Mouse (Mus musculus) MEL (cell line): Measurements from ENCODE around the gene Klrd1.

Source experiments
- CTCF ChIP-seq, 3 experiments: IDR thresholded peaks in 2 of 3; conservative IDR thresholded peaks in 1 of 3; 2 replicates each; pipeline ENCODE4 v1.5.1; 2011 to 2012; ENCODE audit warnings: low read length in 3 of 3, low read depth in 2 of 3, mild to moderate bottlenecking in 2 of 3, improper control_type of control experiment in 1 of 3, inconsistent platforms in 1 of 3, mixed read lengths in 1 of 3, moderate library complexity in 1 of 3; ENCODE audit not compliant: control insufficient read depth in 1 of 3, insufficient read depth in 1 of 3, poor library complexity in 1 of 3, severe bottlenecking in 1 of 3
- E2F4 ChIP-seq: IDR thresholded peaks from 2 replicates; pipeline ENCODE4 v1.6.1; 2011; ENCODE audit warnings: low read depth, low read length, improper control_type of control experiment, borderline replicate concordance
- ELF1 ChIP-seq: IDR thresholded peaks from 2 replicates; pipeline ENCODE4 v1.6.1; 2014; ENCODE audit warnings: low read depth, mild to moderate bottlenecking, inconsistent platforms, low read length, improper control_type of control experiment, moderate library complexity
- POLR2A ChIP-seq, 2 experiments: IDR thresholded peaks; 2 replicates each; pipeline ENCODE4 v1.6.1; 2011 to 2012; ENCODE audit warnings: low read length in 2 of 2, mild to moderate bottlenecking in 2 of 2, control low read depth in 1 of 2, improper control_type of control experiment in 1 of 2, low read depth in 1 of 2, moderate library complexity in 1 of 2; ENCODE audit not compliant: control insufficient read depth in 1 of 2, insufficient read depth in 1 of 2, poor library complexity in 1 of 2
- SMC3 ChIP-seq: IDR thresholded peaks from 2 replicates; pipeline ENCODE4 v1.6.1; 2011; ENCODE audit warnings: low read depth, low read length, improper control_type of control experiment
- ZMIZ1 ChIP-seq: IDR thresholded peaks from 2 replicates; pipeline ENCODE4 v1.6.1; 2012; ENCODE audit warnings: low read depth, mild to moderate bottlenecking, inconsistent platforms, low read length, improper control_type of control experiment, moderate library complexity

- TF ChIP-seq ELF1: no peak
- TF ChIP-seq POLR2A (IDR thresholded peaks at IDR 0.05; ENCODE audit: control insufficient read depth in 1 of 2, insufficient read depth in 1 of 2, low read depth in 1 of 2, low read length in 2 of 2, poor library complexity in 1 of 2): no peak
- no peak for TF ChIP-seq SMC3
- no peak for TF ChIP-seq CTCF (IDR thresholded peaks at IDR 0.05 in 2 of 3, conservative IDR thresholded peaks at IDR 0.05 in 1 of 3; ENCODE audit: control insufficient read depth in 1 of 3, insufficient read depth in 1 of 3, low read depth in 2 of 3, low read length in 3 of 3, poor library complexity in 1 of 3, severe bottlenecking in 1 of 3)
- no peak for TF ChIP-seq ZMIZ1
- TF ChIP-seq E2F4: no peak
These were observed 8.6 kb upstream of the Klrd1 start for GRCm38 (mm10) chr6:129583014-129583413.
